Mouse (Mus musculus): ENCODE data around the gene Brat1. TPM values are rescaled to one million over a fixed set of nuclear protein-coding genes. Genes with fewer than 3 reads are reported as not detected.

The Brat1 gene
- polyA plus RNA-seq, 1 experiment from 2014 or later, result 7.5 TPM

- Histone ChIP-seq H3K4me1 (replicated peaks; ENCODE audit: control insufficient read depth, insufficient read depth, low read length) (0 out of 2 replicates have a peak, but pooled peaks cover 6% of the 10 kb centered on the region), H3K9me3 (ENCODE audit: control insufficient read depth) (no peaks in the 10 kb centered on the region), H3K4me2 (replicated peaks; ENCODE audit: low read depth) (peak overlapping the region; percentile 61), H3K9ac (ENCODE audit: low read depth, low read length) (peak overlapping the region; percentile 51), H3K36me3 (ENCODE audit: control insufficient read depth, insufficient read depth) (peaks cover 4% of the 10 kb centered on the region; the same call in 1 of the 2 replicates), H3K27ac (ENCODE audit: low read depth, low read length) (peak overlapping the region; percentile 85; the same call in 1 of the 2 replicates), H3K4me3 (ENCODE audit: low read depth, low read length) (peak overlapping the region; percentile 50), H3K27me3 (replicated peaks; ENCODE audit: control insufficient read depth, insufficient read depth, low read length) (no peaks in the 10 kb centered on the region)
- no peak for ATAC-seq
- 26% methylated on average over 17 of the region's 17 CpGs for WGBS
- no peak for TF ChIP-seq CTCF (IDR thresholded peaks at IDR 0.05; ENCODE audit: low read depth)
These were observed 1.1 kb upstream of the Brat1 start for GRCm38 (mm10) chr5:140703480-140704377.

GRCm38 (mm10) chr5:140705501-140706171 is 825 bp downstream of the Brat1 start:
- Histone ChIP-seq H3K27me3 (replicated peaks; ENCODE audit: control insufficient read depth, insufficient read depth, low read length) (no peaks in the 10 kb centered on the region), H3K4me1 (replicated peaks; ENCODE audit: control insufficient read depth, insufficient read depth, low read length) (0 out of 2 replicates have a peak, but pooled peaks cover 6% of the 10 kb centered on the region), H3K27ac (ENCODE audit: low read depth, low read length) (peak overlapping the region; percentile 77), H3K4me2 (replicated peaks; ENCODE audit: low read depth) (peak overlapping the region; percentile 76), H3K36me3 (ENCODE audit: control insufficient read depth, insufficient read depth) (peaks cover 13% of the 10 kb centered on the region; the same call in 1 of the 2 replicates), H3K4me3 (ENCODE audit: low read depth, low read length) (peak overlapping the region; percentile 50), H3K9me3 (ENCODE audit: control insufficient read depth) (no peaks in the 10 kb centered on the region), H3K9ac (ENCODE audit: low read depth, low read length) (peak overlapping the region; percentile 62)
- 44% methylated on average over 7 of the region's 7 CpGs for WGBS
- no peak for ATAC-seq
- TF ChIP-seq CTCF (IDR thresholded peaks at IDR 0.05; ENCODE audit: low read depth), result no peak

DNA sequence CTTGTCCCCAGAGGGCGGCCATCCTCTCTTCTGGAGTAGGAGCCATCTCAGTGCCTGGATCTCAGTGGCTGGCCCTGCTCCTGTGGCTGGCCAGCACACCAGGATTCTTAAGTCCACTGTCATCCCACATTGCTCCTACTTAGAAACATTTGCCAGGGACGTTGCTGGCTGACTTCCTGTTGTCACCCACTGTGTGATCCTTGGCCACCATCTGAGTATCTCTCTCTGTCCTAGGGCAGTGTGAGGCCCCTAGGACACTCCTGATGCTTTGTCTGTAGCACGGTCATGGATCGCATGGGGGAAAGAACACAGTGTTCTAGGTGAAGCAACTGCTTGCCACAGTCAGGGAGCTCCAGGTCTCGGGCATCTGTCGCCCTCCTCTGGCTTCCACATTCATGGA is 5.5 kb downstream of the Brat1 start:
- TF ChIP-seq CTCF (IDR thresholded peaks at IDR 0.05; ENCODE audit: low read depth), result no peak
- H3K27me3 ChIP-seq (replicated peaks; ENCODE audit: control insufficient read depth, insufficient read depth, low read length), result no peaks in the 10 kb centered on the region
- H3K36me3 ChIP-seq (ENCODE audit: control insufficient read depth, insufficient read depth), result peaks cover 59% of the 10 kb centered on the region
- H3K9me3 ChIP-seq (ENCODE audit: control insufficient read depth), result no peaks in the 10 kb centered on the region
- 0 out of 2 replicates have a peak, but pooled peaks cover 3% of the 10 kb centered on the region for H3K4me1 ChIP-seq (replicated peaks; ENCODE audit: control insufficient read depth, insufficient read depth, low read length)
- H3K9ac ChIP-seq (ENCODE audit: low read depth, low read length), result no peak overlapping the region
- no peak for ATAC-seq
- no peak overlapping the region for H3K4me2 ChIP-seq (replicated peaks; ENCODE audit: low read depth)
- WGBS, result 86% methylated on average over 6 of the region's 6 CpGs
- H3K27ac ChIP-seq (ENCODE audit: low read depth, low read length), result no peak overlapping the region
- no peak overlapping the region for H3K4me3 ChIP-seq (ENCODE audit: low read depth, low read length)

GRCm38 (mm10) chr5:140711040-140711439 is 6.2 kb downstream of the Brat1 start:
- Histone ChIP-seq H3K36me3 (ENCODE audit: control insufficient read depth, insufficient read depth) (peaks cover 65% of the 10 kb centered on the region), H3K9me3 (ENCODE audit: control insufficient read depth) (no peaks in the 10 kb centered on the region)

DNA sequence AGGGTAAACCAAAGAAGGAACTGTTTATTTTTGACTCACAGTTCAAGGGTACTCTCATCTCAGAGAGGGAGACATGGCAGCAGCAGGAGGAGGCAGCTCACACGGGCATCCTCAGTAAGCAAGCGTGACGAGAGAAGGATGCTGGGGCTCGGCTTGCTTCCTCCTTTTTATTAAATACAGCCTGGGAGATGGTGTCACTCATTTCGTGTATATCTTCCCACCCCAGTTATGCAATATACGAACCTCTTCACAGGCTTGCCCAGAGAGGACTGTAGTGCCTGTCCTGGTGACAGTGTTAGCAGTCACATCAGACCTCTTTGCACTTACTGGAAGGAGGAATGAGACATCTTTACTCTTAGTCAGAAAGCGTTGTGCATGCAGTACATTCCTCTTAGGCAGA is 16.0 kb downstream of the Brat1 start:
- H3K9me3 ChIP-seq (ENCODE audit: control insufficient read depth), result no peaks in the 10 kb centered on the region
- no peak for ATAC-seq
- H3K4me2 ChIP-seq (replicated peaks; ENCODE audit: low read depth), result no peak overlapping the region
- 72% methylated on average over 7 of the region's 7 CpGs for WGBS
- no peak for TF ChIP-seq CTCF (IDR thresholded peaks at IDR 0.05; ENCODE audit: low read depth)
- H3K4me3 ChIP-seq (ENCODE audit: low read depth, low read length), result no peak overlapping the region
- no peak overlapping the region for H3K27ac ChIP-seq (ENCODE audit: low read depth, low read length)
- no peak overlapping the region for H3K9ac ChIP-seq (ENCODE audit: low read depth, low read length)
- peaks cover 39% of the 10 kb centered on the region for H3K36me3 ChIP-seq (ENCODE audit: control insufficient read depth, insufficient read depth)
- no peaks in the 10 kb centered on the region for H3K4me1 ChIP-seq (replicated peaks; ENCODE audit: control insufficient read depth, insufficient read depth, low read length)
- no peaks in the 10 kb centered on the region for H3K27me3 ChIP-seq (replicated peaks; ENCODE audit: control insufficient read depth, insufficient read depth, low read length)

More at GRCm38 (mm10) chr5:140711040-140711439, 6.2 kb downstream of the Brat1 start:
- no peak for ATAC-seq
- Histone ChIP-seq H3K27me3 (replicated peaks; ENCODE audit: control insufficient read depth, insufficient read depth, low read length) (no peaks in the 10 kb centered on the region), H3K27ac (ENCODE audit: low read depth, low read length) (no peak overlapping the region), H3K4me1 (replicated peaks; ENCODE audit: control insufficient read depth, insufficient read depth, low read length) (no peaks in the 10 kb centered on the region), H3K4me3 (ENCODE audit: low read depth, low read length) (no peak overlapping the region), H3K9ac (ENCODE audit: low read depth, low read length) (no peak overlapping the region), H3K4me2 (replicated peaks; ENCODE audit: low read depth) (no peak overlapping the region)
- WGBS, result 86% methylated on average over 5 of the region's 5 CpGs
- 0 out of 2 replicates have a peak, but pooled peaks have one; percentile 3 for TF ChIP-seq CTCF (IDR thresholded peaks at IDR 0.05; ENCODE audit: low read depth)

DNA sequence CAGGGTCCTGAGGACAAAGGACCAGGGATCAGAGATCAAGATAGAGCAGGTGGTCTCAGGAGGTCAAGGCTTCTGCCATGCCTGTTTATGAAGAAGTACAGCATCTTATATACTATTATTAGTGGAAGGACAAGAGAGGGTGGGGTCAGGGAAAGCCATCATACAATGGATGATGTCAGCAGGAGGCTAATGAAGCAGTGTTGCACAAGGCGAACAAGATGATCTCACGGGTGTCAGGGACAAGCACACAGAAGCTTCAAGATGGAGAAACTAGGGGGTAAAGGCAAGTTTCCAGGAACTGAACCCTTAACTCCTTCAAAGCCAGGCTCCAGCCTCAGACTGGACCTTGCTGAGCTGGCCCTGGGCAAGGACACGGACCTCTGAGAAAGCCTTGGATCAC is 17.3 kb downstream of the Brat1 start:
- no peak for TF ChIP-seq CTCF (IDR thresholded peaks at IDR 0.05; ENCODE audit: low read depth)
- Histone ChIP-seq H3K4me1 (replicated peaks; ENCODE audit: control insufficient read depth, insufficient read depth, low read length) (no peaks in the 10 kb centered on the region), H3K36me3 (ENCODE audit: control insufficient read depth, insufficient read depth) (peaks cover 26% of the 10 kb centered on the region), H3K27me3 (replicated peaks; ENCODE audit: control insufficient read depth, insufficient read depth, low read length) (no peaks in the 10 kb centered on the region), H3K9ac (ENCODE audit: low read depth, low read length) (no peak overlapping the region), H3K4me2 (replicated peaks; ENCODE audit: low read depth) (no peak overlapping the region), H3K27ac (ENCODE audit: low read depth, low read length) (no peak overlapping the region), H3K4me3 (ENCODE audit: low read depth, low read length) (no peak overlapping the region), H3K9me3 (ENCODE audit: control insufficient read depth) (no peaks in the 10 kb centered on the region)
- ATAC-seq, result no peak
- WGBS, result 70% methylated on average over 3 of the region's 3 CpGs
